Mouse (Mus musculus) heart, embryonic 11.5 days (tissue): ENCODE measurements around the gene CK137956. TPM values are rescaled to one million over a fixed set of nuclear protein-coding genes. Genes with fewer than 3 reads are reported as not detected.

ENCODE experiments used
- ATAC-seq: fragments of 200-750 bp; cut with Nextera tagmentation; replicated peaks from 2 replicates; pipeline ENCODE4 v1.8.0; 2017; ENCODE audit warnings: moderate library complexity; ENCODE audit not compliant: insufficient number of reproducible peaks, low FRiP score, low TSS enrichment
- H3K27ac ChIP-seq: fragments of 300-500 bp; sonication (generic); 2 replicates; pipeline ENCODE4 v1.5.1; 2014; ENCODE audit warnings: mild to moderate bottlenecking, low read depth, low read length
- H3K27me3 ChIP-seq: fragments of 300-500 bp; sonication (generic); 2 replicates; pipeline ENCODE4 v1.6.1; 2014; ENCODE audit warnings: mild to moderate bottlenecking, low read length, mixed read lengths; ENCODE audit not compliant: control insufficient read depth, insufficient read depth
- H3K36me3 ChIP-seq: fragments of 300-500 bp; sonication (generic); 2 replicates; pipeline ENCODE4 v1.6.1; 2014; ENCODE audit warnings: mild to moderate bottlenecking, low read length, moderate library complexity, mixed read lengths; ENCODE audit not compliant: control insufficient read depth, insufficient read depth
- H3K4me1 ChIP-seq: fragments of 300-500 bp; sonication (generic); 2 replicates; pipeline ENCODE4 v1.6.1; 2014; ENCODE audit warnings: low read length; ENCODE audit not compliant: control insufficient read depth, insufficient read depth
- H3K4me2 ChIP-seq: fragments of 300-500 bp; sonication (generic); 2 replicates; pipeline ENCODE4 v1.6.1; 2014; ENCODE audit warnings: mild to moderate bottlenecking, moderate library complexity
- H3K4me3 ChIP-seq: fragments of 300-500 bp; sonication (generic); 2 replicates; pipeline ENCODE4 v1.5.1; 2014; ENCODE audit warnings: low read depth, low read length
- H3K9ac ChIP-seq: fragments of 300-500 bp; sonication (generic); 2 replicates; pipeline ENCODE4 v1.6.1; 2014; ENCODE audit warnings: mild to moderate bottlenecking, low read depth, low read length, moderate library complexity
- H3K9me3 ChIP-seq: fragments of 300-500 bp; sonication (generic); replicated peaks from 2 replicates; pipeline ENCODE4 v1.6.1; 2016; ENCODE audit warnings: low read length; ENCODE audit not compliant: control insufficient read depth
- WGBS: fragments of 180-500 bp; shearing (Covaris S2); extraction: QIAGEN DNeasy Blood & Tissue Kit; methylation state at CpG from one replicate; pipeline ENCODE4 v1.1.7; 2014; ENCODE audit not compliant: insufficient replicate concordance; 5-methylcytosine and 5-hydroxymethylcytosine counted together
- polyA plus RNA-seq: library from polyadenylated mRNA; unstranded; fragments of >200 nt; fragmentation: Nextera tagmentation; extraction: Ambion mirVana; gene quantifications from 2 replicates; pipeline ENCODE4 v1.2.1, GENCODE M21; 2014

The CK137956 gene
- polyA plus RNA-seq, 1 experiment from 2014 or later, result not detected

- peaks cover 72% of the 10 kb centered on the region for H3K27me3 ChIP-seq
- no peak within 1 kb of the TSS for H3K9ac ChIP-seq
- no peaks in the 10 kb centered on the region for H3K9me3 ChIP-seq
- no peak for ATAC-seq
- WGBS, result under 1% methylated on average over 61 of the region's 65 CpGs
- no peak within 1 kb of the TSS for H3K27ac ChIP-seq
- H3K4me3 ChIP-seq, result peak within 1 kb of the TSS; percentile 46
- 0 out of 2 replicates have a peak, but pooled peaks cover 9% of the 10 kb centered on the region for H3K4me1 ChIP-seq
- no peaks in the 10 kb centered on the region for H3K36me3 ChIP-seq
- H3K4me2 ChIP-seq, result peak within 1 kb of the TSS; percentile 79
Measured at GRCm38 (mm10) chr4:127987784-127988455, 17.2 kb upstream of the CK137956 start, which contains the start of gene Csmd2. Gene Csmd2 (plus strand): TSS chr4:127987857.

- H3K9me3 ChIP-seq, result no peaks in the 10 kb centered on the region
- no peak overlapping the region for H3K27ac ChIP-seq
- peak overlapping the region; percentile 79 for H3K4me2 ChIP-seq
- H3K9ac ChIP-seq, result no peak overlapping the region
- WGBS, result 4% methylated on average over 10 of the region's 10 CpGs
- no peak for ATAC-seq
- no peaks in the 10 kb centered on the region for H3K36me3 ChIP-seq
- H3K27me3 ChIP-seq, result peaks cover 72% of the 10 kb centered on the region
- 0 out of 2 replicates have a peak, but pooled peaks cover 9% of the 10 kb centered on the region for H3K4me1 ChIP-seq
- H3K4me3 ChIP-seq, result peak overlapping the region; percentile 46
Measured at GRCm38 (mm10) chr4:127987270-127987669, 16.5 kb upstream of the CK137956 start.

- Histone ChIP-seq H3K36me3 (no peaks in the 10 kb centered on the region), H3K27ac (no peak overlapping the region), H3K4me3 (no peak overlapping the region), H3K4me2 (peak overlapping the region; percentile 14; the same call in 1 of the 2 replicates), H3K4me1 (0 out of 2 replicates have a peak, but pooled peaks cover 9% of the 10 kb centered on the region), H3K27me3 (peaks cover 69% of the 10 kb centered on the region), H3K9ac (no peak overlapping the region), H3K9me3 (no peaks in the 10 kb centered on the region)
- no peak for ATAC-seq
- 1% methylated on average over 25 of the region's 25 CpGs for WGBS
Measured at GRCm38 (mm10) chr4:127986491-127987075, 15.8 kb upstream of the CK137956 start.

- Histone ChIP-seq H3K4me1 (0 out of 2 replicates have a peak, but pooled peaks cover 9% of the 10 kb centered on the region), H3K9me3 (no peaks in the 10 kb centered on the region), H3K27me3 (peaks cover 67% of the 10 kb centered on the region), H3K9ac (no peak overlapping the region), H3K4me3 (no peak overlapping the region), H3K36me3 (no peaks in the 10 kb centered on the region), H3K4me2 (no peak overlapping the region), H3K27ac (no peak overlapping the region)
- WGBS, result 12% methylated on average over 10 of the region's 10 CpGs
- ATAC-seq, result no peak
Measured at GRCm38 (mm10) chr4:127985874-127986273, 15.1 kb upstream of the CK137956 start.

- ATAC-seq, result no peak
- WGBS, result 83% methylated on average over 2 of the region's 2 CpGs
- Histone ChIP-seq H3K9ac (no peak overlapping the region), H3K4me3 (no peak overlapping the region), H3K27me3 (peaks cover 53% of the 10 kb centered on the region), H3K27ac (no peak overlapping the region), H3K36me3 (no peaks in the 10 kb centered on the region), H3K4me1 (0 out of 2 replicates have a peak, but pooled peaks cover 9% of the 10 kb centered on the region), H3K9me3 (no peaks in the 10 kb centered on the region), H3K4me2 (no peak overlapping the region)
Measured at GRCm38 (mm10) chr4:127984426-127984825, 13.7 kb upstream of the CK137956 start.

- no peak overlapping the region for H3K27ac ChIP-seq
- no peaks in the 10 kb centered on the region for H3K36me3 ChIP-seq
- no peak overlapping the region for H3K9ac ChIP-seq
- ATAC-seq, result no peak
- peaks cover 20% of the 10 kb centered on the region for H3K27me3 ChIP-seq
- H3K4me1 ChIP-seq, result no peaks in the 10 kb centered on the region
- no peaks in the 10 kb centered on the region for H3K9me3 ChIP-seq
- WGBS, result 73% methylated on average over 6 of the region's 6 CpGs
- H3K4me2 ChIP-seq, result no peak overlapping the region
- no peak overlapping the region for H3K4me3 ChIP-seq
Measured at GRCm38 (mm10) chr4:127981125-127981524, 10.4 kb upstream of the CK137956 start.

- no peaks in the 10 kb centered on the region for H3K36me3 ChIP-seq
- no peak overlapping the region for H3K9ac ChIP-seq
- no peak overlapping the region for H3K4me2 ChIP-seq
- 69% methylated on average over 3 of the region's 3 CpGs for WGBS
- H3K4me1 ChIP-seq, result no peaks in the 10 kb centered on the region
- H3K4me3 ChIP-seq, result no peak overlapping the region
- no peaks in the 10 kb centered on the region for H3K9me3 ChIP-seq
- H3K27me3 ChIP-seq, result peaks cover 43% of the 10 kb centered on the region
- no peak for ATAC-seq
- H3K27ac ChIP-seq, result no peak overlapping the region
Measured at GRCm38 (mm10) chr4:127972976-127973375, 2.2 kb upstream of the CK137956 start.

GRCm38 (mm10) chr4:127970018-127970421, 731 bp downstream of the CK137956 start:
- 5% methylated on average over 7 of the region's 7 CpGs for WGBS
- ATAC-seq, result no peak
- H3K4me2 ChIP-seq, result no peak overlapping the region

More at GRCm38 (mm10) chr4:127970018-127970421, 731 bp downstream of the CK137956 start:
- H3K4me3 ChIP-seq, result no peak overlapping the region
- H3K9me3 ChIP-seq, result no peaks in the 10 kb centered on the region
- H3K9ac ChIP-seq, result no peak overlapping the region
- no peaks in the 10 kb centered on the region for H3K4me1 ChIP-seq
- no peaks in the 10 kb centered on the region for H3K36me3 ChIP-seq
- no peak overlapping the region for H3K27ac ChIP-seq
- peaks cover 43% of the 10 kb centered on the region for H3K27me3 ChIP-seq
